Mouse (Mus musculus): ENCODE measurements around the gene Ripk4. TPM values are rescaled to one million over a fixed set of nuclear protein-coding genes. Genes with fewer than 3 reads are reported as not detected.

The Ripk4 gene
- polyA plus RNA-seq (2015; fragmentation: Nextera tagmentation; extraction: Ambion mirVana) = 3.2 and 3.4 TPM in 2 replicates

DNA sequence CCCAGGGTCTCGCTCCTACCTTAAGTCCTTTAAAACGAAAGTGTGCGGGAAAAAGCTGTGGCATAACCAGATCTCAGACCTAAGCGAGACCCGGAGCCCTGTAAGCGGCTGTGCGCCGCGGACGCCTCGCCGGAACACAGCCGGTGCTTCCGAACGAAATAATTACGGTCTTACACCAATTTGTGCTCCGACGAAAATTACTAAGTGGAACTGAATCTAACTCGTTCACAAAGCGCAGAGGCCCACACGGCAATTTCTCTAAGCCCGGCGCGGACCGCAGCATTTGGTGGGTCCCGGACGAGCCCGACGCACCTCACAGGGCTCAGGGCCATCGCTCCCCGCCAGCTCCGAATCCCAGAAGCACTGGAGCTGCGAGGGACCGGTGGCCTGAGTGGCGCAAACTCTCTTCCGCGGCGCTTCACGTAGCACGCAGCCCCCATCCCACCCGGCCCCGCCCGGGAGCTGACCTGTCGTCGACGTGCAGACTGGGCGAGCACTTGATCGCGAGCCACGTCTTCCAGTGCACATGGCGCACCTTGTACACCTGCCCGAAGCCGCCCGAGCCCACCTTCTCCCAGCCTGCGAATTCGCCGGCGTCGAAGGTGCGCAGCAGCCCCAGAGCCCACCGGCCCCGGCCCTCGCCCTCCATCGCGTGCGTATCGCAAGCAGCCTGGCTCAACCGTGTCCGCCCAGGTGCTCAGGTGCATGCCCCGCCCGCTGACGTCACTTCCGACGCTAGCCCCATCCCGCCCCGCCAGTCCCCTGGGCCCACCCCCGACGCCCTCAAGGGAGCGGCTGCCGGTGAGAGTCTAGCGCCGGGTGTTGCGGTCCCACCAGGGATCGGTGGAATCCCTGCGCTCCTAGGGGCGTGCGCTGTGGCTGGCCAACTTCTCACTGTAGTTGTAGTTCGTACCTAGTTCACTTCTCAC lies at the start of gene Ripk4:
Gene Ripk4, minus strand, starts transcription at position 727 of the 929 bp plus-strand sequence.
- Histone ChIP-seq H3K9ac (peak within 1 kb of the TSS; percentile 27; the same call in 1 of the 2 replicates), H3K27me3 (peaks cover 62% of the 10 kb centered on the region), H3K4me1 (replicated peaks) (0 out of 2 replicates have a peak, but pooled peaks cover 5% of the 10 kb centered on the region), H3K4me2 (peak within 1 kb of the TSS; percentile 55), H3K27ac (replicated peaks) (no peak within 1 kb of the TSS), H3K36me3 (replicated peaks) (no peaks in the 10 kb centered on the region), H3K9me3 (replicated peaks) (no peaks in the 10 kb centered on the region), H3K4me3 (replicated peaks) (peak within 1 kb of the TSS; percentile 53)
- 1% methylated on average over 88 of the region's 88 CpGs for WGBS (ENCODE audit: insufficient replicate concordance)
- peak; percentile 73 for ATAC-seq (ENCODE audit: insufficient read depth)

DNA sequence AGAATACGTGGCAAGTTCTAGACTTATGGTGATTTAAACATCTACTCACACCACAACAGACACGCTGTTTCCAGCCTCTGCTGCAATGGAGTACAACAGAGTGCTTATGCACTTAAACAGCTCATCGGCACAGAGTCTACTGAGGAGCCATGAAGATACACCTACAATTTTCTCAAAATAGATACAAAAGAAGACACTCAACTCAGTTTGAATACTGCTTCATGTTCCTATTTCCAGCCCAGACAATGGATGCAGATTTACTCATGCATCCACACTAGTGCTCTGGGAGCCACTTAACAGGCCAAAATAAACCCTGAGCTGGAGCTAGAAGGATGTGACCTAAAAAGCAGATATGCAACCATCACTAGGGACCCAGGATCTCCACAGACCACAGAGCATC lies 45.3 kb upstream of the Ripk4 start:
- WGBS (ENCODE audit: insufficient replicate concordance) = 73% methylated on average over 3 of the region's 3 CpGs
- ATAC-seq (ENCODE audit: insufficient read depth) = no peak

DNA sequence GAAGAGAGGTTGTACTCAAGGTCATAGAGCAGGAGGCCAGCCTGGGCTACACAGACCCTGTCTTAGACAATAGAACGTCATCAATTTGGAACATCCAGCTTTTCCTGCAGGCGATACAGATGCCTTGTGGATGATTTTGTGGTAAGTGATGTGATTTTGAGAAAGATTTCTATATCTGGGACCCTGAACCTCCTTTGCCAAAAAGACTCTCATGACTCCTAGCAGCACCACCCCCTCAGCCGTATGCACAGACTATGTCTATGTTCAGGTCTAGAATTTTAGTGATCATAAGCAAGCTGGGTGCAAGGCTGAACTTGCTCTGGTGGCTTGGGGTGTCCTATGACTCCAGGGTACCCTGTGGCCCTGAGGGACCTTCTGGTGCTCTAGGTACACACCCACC lies 42.1 kb upstream of the Ripk4 start:
- Histone ChIP-seq H3K4me3 (replicated peaks) (no peak overlapping the region), H3K36me3 (replicated peaks) (peaks cover 72% of the 10 kb centered on the region), H3K9ac (no peak overlapping the region), H3K27me3 (no peaks in the 10 kb centered on the region), H3K4me1 (replicated peaks) (no peaks in the 10 kb centered on the region), H3K9me3 (replicated peaks) (no peaks in the 10 kb centered on the region), H3K4me2 (no peak overlapping the region), H3K27ac (replicated peaks) (no peak overlapping the region)
- WGBS (ENCODE audit: insufficient replicate concordance) = 83% methylated on average over 3 of the region's 3 CpGs
- ATAC-seq (ENCODE audit: insufficient read depth) = no peak

More for the DNA sequence above, 45.3 kb upstream of the Ripk4 start:
- Histone ChIP-seq H3K27me3 (no peaks in the 10 kb centered on the region), H3K27ac (replicated peaks) (no peak overlapping the region), H3K4me1 (replicated peaks) (no peaks in the 10 kb centered on the region), H3K9ac (no peak overlapping the region), H3K9me3 (replicated peaks) (no peaks in the 10 kb centered on the region), H3K4me2 (no peak overlapping the region), H3K4me3 (replicated peaks) (no peak overlapping the region), H3K36me3 (replicated peaks) (peaks cover 81% of the 10 kb centered on the region)

DNA sequence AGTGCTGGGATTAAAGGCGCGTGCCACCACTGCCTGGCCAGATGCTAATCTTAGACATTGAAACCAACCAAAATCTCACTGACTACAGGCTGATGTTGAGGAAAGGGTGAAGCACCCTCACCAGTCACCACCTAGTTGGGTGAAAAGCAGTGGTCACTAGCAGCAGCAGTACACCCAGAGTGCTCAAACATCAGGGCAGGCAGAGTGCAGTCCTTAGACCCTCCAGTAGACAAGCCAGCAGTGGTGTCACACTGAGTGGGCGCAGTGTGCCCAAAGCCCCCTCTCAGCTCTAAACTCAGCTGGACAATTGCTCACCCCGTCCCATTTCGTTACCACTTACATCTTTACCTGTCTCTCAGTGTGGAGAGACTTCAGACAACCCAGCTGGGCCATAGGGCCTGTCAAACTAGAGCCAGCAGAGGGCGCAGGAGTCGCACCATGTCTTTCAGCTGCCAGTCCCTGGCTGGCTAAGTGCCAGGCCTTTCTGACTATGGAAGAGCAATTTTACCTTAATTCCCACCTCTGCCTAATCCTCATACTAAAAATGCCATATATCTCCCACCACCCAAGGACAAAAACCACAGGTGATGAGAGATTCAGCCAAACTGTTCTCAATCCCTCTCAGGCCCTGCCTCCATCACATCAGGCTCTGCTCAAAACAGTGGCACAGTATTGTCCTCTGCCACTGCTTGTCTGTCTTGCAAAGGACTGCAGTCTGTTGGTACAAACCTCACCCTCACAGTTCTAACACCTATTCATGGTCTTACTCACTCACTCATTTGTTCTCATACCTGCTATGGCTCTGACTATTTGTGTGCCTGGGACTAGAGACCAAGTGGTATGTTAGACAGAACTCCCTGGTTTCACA lies 41.3 kb upstream of the Ripk4 start:
- 68% methylated on average over 7 of the region's 7 CpGs for WGBS (ENCODE audit: insufficient replicate concordance)
- Histone ChIP-seq H3K27me3 (no peaks in the 10 kb centered on the region), H3K27ac (replicated peaks) (no peak overlapping the region), H3K4me3 (replicated peaks) (no peak overlapping the region), H3K4me2 (no peak overlapping the region), H3K9me3 (replicated peaks) (no peaks in the 10 kb centered on the region), H3K9ac (no peak overlapping the region), H3K36me3 (replicated peaks) (peaks cover 71% of the 10 kb centered on the region), H3K4me1 (replicated peaks) (no peaks in the 10 kb centered on the region)
- no peak; the same call in 1 of the 2 replicates for ATAC-seq (ENCODE audit: insufficient read depth)

- Histone ChIP-seq H3K4me2 (no peak overlapping the region), H3K9ac (no peak overlapping the region), H3K27me3 (no peaks in the 10 kb centered on the region), H3K36me3 (replicated peaks) (peaks cover 69% of the 10 kb centered on the region), H3K4me1 (replicated peaks) (no peaks in the 10 kb centered on the region), H3K4me3 (replicated peaks) (no peak overlapping the region), H3K9me3 (replicated peaks) (no peaks in the 10 kb centered on the region), H3K27ac (replicated peaks) (no peak overlapping the region)
- WGBS (ENCODE audit: insufficient replicate concordance) = 38% methylated on average over 7 of the region's 7 CpGs
- ATAC-seq (ENCODE audit: insufficient read depth) = peak; percentile 23; the same call in 1 of the 2 replicates
Observed at GRCm38 (mm10) chr16:97797950-97798869, 34.6 kb upstream of the Ripk4 start.

DNA sequence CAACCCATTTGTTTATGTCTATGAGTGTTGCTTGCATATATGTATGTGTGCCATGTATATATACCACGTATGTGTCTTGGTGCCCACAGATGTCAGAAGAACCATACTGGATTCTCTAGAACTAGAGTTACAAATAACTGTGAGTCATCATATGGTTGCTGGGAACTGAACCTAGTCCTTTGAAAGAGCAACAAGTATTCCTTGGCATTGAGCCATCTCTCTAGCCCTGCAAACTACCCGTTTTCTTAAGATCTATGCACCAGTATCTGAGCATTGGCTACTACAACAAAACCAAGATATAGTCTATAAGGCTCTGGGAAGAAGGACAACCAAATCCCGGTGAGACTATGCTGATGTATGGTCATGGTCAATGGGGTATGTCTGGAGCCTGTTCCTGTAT lies 33.6 kb upstream of the Ripk4 start:
- Histone ChIP-seq H3K4me3 (replicated peaks) (no peak overlapping the region), H3K9ac (no peak overlapping the region), H3K4me2 (no peak overlapping the region), H3K27me3 (no peaks in the 10 kb centered on the region), H3K36me3 (replicated peaks) (peaks cover 72% of the 10 kb centered on the region), H3K9me3 (replicated peaks) (no peaks in the 10 kb centered on the region), H3K4me1 (replicated peaks) (no peaks in the 10 kb centered on the region), H3K27ac (replicated peaks) (no peak overlapping the region)
- no peak for ATAC-seq (ENCODE audit: insufficient read depth)
- WGBS (ENCODE audit: insufficient replicate concordance) = 77% methylated on average over 3 of the region's 3 CpGs

GRCm38 (mm10) chr16:97794256-97794655 lies 30.7 kb upstream of the Ripk4 start:
- Histone ChIP-seq H3K4me1 (replicated peaks) (no peaks in the 10 kb centered on the region), H3K4me2 (no peak overlapping the region), H3K9me3 (replicated peaks) (no peaks in the 10 kb centered on the region), H3K27ac (replicated peaks) (no peak overlapping the region), H3K4me3 (replicated peaks) (no peak overlapping the region), H3K36me3 (replicated peaks) (peaks cover 57% of the 10 kb centered on the region), H3K27me3 (no peaks in the 10 kb centered on the region), H3K9ac (no peak overlapping the region)
- ATAC-seq (ENCODE audit: insufficient read depth) = peak; percentile 27; the same call in 1 of the 2 replicates
- WGBS (ENCODE audit: insufficient replicate concordance) = 74% methylated on average over 6 of the region's 6 CpGs

DNA sequence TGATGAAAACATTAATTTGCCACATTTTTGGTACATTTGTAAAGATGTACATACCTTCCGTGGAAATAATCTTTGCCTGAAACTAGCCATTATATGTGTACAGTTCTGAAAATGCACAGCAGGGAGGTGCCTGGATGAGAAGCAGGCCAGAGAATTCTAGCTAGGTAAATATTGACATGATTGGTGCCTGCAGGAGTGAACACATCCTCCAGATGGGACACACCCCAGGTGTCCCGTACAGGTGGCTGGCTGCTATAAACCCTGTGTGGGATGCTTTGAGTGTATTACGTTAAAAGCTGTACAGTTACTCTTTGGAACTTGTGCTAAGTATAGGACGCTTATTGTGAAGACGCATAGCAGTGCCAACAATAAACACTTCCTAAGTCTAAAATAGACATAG lies 19.5 kb upstream of the Ripk4 start:
- no peak overlapping the region for H3K9ac ChIP-seq
- no peak for ATAC-seq (ENCODE audit: insufficient read depth)
- no peaks in the 10 kb centered on the region for H3K36me3 ChIP-seq (replicated peaks)
- no peak overlapping the region for H3K4me2 ChIP-seq
- no peaks in the 10 kb centered on the region for H3K27me3 ChIP-seq
- no peaks in the 10 kb centered on the region for H3K4me1 ChIP-seq (replicated peaks)
- H3K9me3 ChIP-seq (replicated peaks) = no peaks in the 10 kb centered on the region
- 66% methylated on average over 5 of the region's 5 CpGs for WGBS (ENCODE audit: insufficient replicate concordance)
- H3K27ac ChIP-seq (replicated peaks) = no peak overlapping the region
- H3K4me3 ChIP-seq (replicated peaks) = no peak overlapping the region

DNA sequence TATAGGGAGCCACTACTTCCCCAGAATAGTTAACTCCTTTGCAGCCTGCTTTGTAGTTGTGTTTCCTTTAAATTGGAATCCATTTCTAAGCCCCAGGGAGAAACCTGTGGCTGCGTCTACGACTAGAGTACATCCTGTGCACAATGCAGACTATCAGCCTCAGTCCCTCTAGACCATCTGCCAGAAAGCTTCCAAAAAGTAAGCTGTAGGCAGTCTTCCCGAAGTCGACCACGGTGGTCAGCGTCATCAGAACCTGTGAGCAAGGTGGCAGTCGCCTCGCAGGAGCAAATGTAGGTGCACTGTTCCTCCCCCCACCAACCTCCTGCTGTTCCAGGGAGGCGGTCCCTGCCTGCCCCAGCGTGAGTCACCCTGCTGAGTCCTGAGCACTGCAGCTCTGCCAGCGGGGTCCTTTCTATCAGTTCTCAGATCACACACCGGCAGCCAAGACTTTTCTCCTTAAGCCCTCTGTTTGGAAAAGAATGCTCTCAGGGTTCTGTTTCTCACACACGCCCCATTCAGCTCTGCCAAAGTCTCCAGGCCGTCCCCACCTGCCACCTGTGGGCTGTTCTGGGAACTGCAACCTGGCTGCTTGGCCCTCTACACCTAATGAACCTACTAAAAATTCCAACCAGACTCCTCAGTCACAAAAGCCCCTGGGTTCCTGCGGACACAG lies 14.9 kb upstream of the Ripk4 start:
- no peaks in the 10 kb centered on the region for H3K9me3 ChIP-seq (replicated peaks)
- WGBS (ENCODE audit: insufficient replicate concordance) = 34% methylated on average over 15 of the region's 15 CpGs
- no peaks in the 10 kb centered on the region for H3K4me1 ChIP-seq (replicated peaks)
- no peak overlapping the region for H3K27ac ChIP-seq (replicated peaks)
- no peaks in the 10 kb centered on the region for H3K36me3 ChIP-seq (replicated peaks)
- no peak overlapping the region for H3K9ac ChIP-seq
- no peaks in the 10 kb centered on the region for H3K27me3 ChIP-seq
- ATAC-seq (ENCODE audit: insufficient read depth) = no peak
- H3K4me2 ChIP-seq = peak overlapping the region; percentile 35
- no peak overlapping the region; the same call in 1 of the 2 replicates for H3K4me3 ChIP-seq (replicated peaks)

- H3K36me3 ChIP-seq (replicated peaks) = no peaks in the 10 kb centered on the region
- H3K9me3 ChIP-seq (replicated peaks) = no peaks in the 10 kb centered on the region
- 29% methylated on average over 3 of the region's 3 CpGs for WGBS (ENCODE audit: insufficient replicate concordance)
- H3K4me3 ChIP-seq (replicated peaks) = no peak overlapping the region
- no peak overlapping the region for H3K9ac ChIP-seq
- ATAC-seq (ENCODE audit: insufficient read depth) = peak; percentile 59; the same call in 1 of the 2 replicates
- H3K4me2 ChIP-seq = no peak overlapping the region
- peaks cover 56% of the 10 kb centered on the region for H3K27me3 ChIP-seq
- H3K27ac ChIP-seq (replicated peaks) = no peak overlapping the region
- H3K4me1 ChIP-seq (replicated peaks) = 0 out of 2 replicates have a peak, but pooled peaks cover 5% of the 10 kb centered on the region
Observed at GRCm38 (mm10) chr16:97766501-97766900, 2.9 kb upstream of the Ripk4 start.

Measured in liver, embryonic 15.5 days (tissue).